Mouse (Mus musculus) cerebellum, adult 2 months (tissue): ENCODE data around the gene Pias4.

Source experiments
- CTCF ChIP-seq: fragments of 200-500 bp; IDR thresholded peaks from 2 replicates; pipeline ENCODE4 v1.5.1; 2011; ENCODE audit warnings: low read depth, mild to moderate bottlenecking, control low read depth, low read length, moderate library complexity, borderline replicate concordance; ENCODE audit not compliant: insufficient read depth
- POLR2A ChIP-seq: fragments of 200-500 bp; IDR thresholded peaks from 2 replicates; pipeline ENCODE4 v1.6.1; 2011; ENCODE audit warnings: low read length, control low read depth, borderline replicate concordance; ENCODE audit not compliant: insufficient read depth

GRCm38 (mm10) chr10:81154313-81154712 lies 13.4 kb downstream of the Pias4 start:
- no peak for TF ChIP-seq CTCF
- no peak for TF ChIP-seq POLR2A
